Mouse (Mus musculus) embryonic stem cell, embryonic (primary cell): ENCODE data around the gene Tcp10b.
"Not testable (repeated sequence)": the region's sequence is repeated elsewhere in the genome, so short reads cannot be mapped to it uniquely, and the experiment has no call there.

Experiments
- CTCF ChIA-PET, 4 experiments: fragments of 300-600 bp in 2 of 4; fragments of 350-600 bp in 2 of 4; sonication (Branson Sonifier 250); formaldehyde crosslinking; loops; one replicate each; lab custom pipeline; 2022; ENCODE audit warnings: inconsistent platforms in 2 of 4; lab: Charles Lee
- POLR2A ChIA-PET, 4 experiments: fragments of 300-600 bp in 2 of 4; fragments of 350-600 bp in 2 of 4; sonication (Branson Sonifier 250); formaldehyde crosslinking; loops; one replicate each; lab custom pipeline; 2022; ENCODE audit warnings: antibody characterized with exemption in 4 of 4, inconsistent platforms in 1 of 4; lab: Charles Lee

Tcp10b gene

DNA sequence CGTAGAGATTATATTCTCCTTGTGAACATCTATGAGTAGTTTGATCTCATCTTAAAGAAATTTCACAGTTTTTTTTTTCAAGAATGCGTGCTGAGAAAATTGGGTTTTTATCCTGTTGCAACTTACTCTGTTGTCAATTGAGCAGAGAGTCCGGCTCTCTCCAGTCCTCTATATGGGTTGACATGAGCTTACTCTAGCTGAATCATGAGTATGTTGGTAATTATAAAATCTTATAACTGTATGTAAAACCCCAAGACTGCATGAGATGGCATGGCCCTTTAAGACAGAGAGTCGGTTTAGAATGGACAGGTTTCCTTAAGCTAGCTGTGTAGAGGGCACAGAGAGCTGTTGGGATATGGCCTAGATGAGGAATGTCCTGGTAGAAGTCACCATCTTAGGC is at the start of gene Tcp10b:
TSS of gene Tcp10b (plus strand) at position 301 of the 400 bp plus-strand sequence.
- POLR2A ChIA-PET, CTCF ChIA-PET: not testable (repeated sequence)

DNA sequence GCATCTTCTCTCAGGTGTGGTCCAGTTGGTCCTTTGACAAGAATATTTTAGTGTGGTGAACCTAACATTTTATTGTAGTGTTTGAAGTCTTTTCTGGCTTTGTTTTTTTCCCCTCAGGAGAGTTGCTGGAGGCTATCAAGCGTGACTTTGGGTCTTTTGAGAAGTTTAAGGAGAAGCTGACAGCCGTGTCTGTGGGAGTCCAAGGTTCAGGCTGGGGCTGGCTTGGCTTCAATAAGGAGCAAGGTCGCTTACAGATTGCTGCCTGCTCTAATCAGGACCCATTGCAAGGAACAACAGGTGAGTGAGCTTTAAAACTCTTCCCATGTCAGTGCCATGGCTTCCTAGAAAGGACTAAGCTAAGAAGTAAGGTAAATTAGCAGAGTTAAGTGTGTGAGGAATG is 47.6 kb upstream of the Tcp10b start:
- ChIA-PET CTCF (interaction anchor here in 1 of 4 experiments (0.6 kb wide), 1 partner anchor 211 kb away, joined by 7 read pairs; no protein-coding TSS in a partner anchor), POLR2A (interaction anchor here in 3 of 4 experiments (0.9 to 5.0 kb wide), 11 partner anchors 8 to 97 kb away, joined by 3 to 27 read pairs (median 4); partner anchors contain the start of genes Acat2 (in 1 of the 3) and Mrpl18 (in 1 of the 3))

DNA sequence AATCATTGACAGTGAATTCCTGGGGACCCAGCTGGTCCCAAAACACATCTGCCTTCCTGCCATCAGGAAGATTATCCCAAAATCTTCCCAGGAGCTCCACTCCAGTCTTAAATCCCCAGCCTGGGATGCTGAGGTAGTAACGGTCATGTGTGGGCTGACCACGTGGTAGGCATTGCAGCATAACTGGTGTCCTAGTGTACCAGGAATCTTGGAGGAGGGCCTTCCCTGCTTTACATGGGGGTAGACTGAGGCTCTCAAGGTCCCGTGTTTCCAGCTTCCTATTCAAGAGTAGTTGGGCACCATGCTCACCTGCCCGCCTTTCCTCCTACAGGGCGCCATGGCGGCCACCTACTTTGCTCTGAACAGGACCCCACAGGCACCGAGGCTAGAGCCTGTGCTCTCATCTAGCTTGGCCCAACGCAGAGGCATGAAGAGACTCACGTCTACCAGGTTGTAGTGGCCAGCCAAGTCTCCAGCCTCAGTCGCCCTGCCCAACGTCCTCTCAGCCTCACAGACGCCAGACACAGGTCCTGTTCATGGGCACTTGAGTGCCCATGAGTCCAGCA is 24.2 kb upstream of the Tcp10b start:
- POLR2A ChIA-PET = not testable (repeated sequence)

DNA sequence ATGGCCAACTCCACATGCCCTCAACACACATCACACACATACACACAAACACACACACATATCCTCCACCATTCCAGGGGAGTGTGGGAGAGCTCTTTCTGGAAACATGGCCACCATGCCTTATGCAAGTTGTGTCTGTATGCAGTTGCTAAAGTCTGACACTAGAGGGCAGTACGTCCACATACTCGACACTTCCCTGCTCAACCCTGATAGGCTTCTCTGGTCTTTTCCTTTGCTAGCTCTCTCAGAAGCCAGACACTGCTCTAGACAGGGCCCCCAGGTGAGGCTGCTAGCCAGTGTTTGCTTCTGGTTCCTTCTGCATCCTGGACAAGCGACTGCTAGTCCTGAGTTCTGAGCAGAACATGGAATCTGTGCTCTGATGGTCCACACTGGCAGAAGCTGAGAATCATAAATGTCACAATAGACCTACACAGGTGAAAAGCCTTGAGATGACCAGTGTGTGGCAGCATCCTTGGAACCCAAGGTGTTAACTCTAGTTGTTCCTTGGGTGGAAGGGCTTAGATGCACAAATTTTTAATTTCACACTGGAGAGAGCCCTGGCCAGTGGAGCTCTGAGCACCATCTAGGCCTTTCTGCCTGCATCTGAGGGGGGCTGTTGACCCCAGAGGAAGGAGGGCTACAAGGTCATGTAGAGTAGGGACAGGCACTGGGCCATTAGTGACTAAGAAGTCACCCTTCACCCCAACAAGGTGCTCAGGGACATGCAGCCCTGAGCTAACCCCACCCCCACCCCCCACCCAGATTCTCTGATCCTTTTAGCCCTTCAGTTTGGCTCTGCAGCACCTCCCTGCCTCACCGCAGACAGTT is 16.8 kb upstream of the Tcp10b start:
- CTCF ChIA-PET = not testable (repeated sequence)
- POLR2A ChIA-PET = interaction anchor here in 2 of 4 experiments (0.7 to 1.3 kb wide), 3 partner anchors 128 to 614 kb away, joined by 3 to 5 read pairs (median 3); partner anchors contain the start of gene Tcp1 (in 1 of the 2)

More for the DNA sequence above, 24.2 kb upstream of the Tcp10b start:
- CTCF ChIA-PET = not testable (repeated sequence)

DNA sequence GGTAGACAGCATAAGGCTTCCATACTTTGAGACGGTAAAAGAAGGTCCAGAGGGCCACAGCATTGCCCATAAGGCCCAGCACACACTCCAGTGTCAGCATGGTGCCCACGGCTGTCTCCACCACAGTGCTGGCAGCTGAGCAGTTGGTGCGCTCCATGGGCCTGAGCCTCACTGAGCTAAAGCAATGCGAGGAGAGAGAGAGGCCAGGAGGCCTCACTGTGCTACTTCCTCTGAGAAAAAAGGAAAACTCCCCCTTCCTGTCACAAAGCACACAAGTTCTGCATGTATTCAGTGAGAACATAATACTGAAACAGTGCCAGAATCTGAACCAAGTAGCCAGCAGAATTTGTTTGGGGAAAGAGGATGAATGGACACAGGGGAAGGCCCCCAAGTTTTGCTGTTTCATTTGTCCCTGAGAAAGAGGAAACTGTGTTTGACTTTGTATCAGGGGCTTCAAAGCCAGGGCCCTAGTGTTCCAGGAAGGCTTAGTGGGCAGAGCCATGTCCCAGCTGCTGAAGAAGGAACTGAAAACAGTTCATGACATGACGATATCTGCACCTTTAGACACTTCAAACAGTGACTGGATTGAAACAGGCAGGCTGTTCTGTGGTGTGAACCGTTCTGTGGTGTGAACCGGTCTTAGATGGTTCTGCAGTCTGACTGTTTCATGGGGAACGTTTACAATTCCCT is 8.6 kb upstream of the Tcp10b start, which contains the start of gene Gpr31b:
TSS of gene Gpr31b (minus strand) at position 173 of the 690 bp plus-strand sequence.
- CTCF ChIA-PET, POLR2A ChIA-PET: not testable (repeated sequence)

DNA sequence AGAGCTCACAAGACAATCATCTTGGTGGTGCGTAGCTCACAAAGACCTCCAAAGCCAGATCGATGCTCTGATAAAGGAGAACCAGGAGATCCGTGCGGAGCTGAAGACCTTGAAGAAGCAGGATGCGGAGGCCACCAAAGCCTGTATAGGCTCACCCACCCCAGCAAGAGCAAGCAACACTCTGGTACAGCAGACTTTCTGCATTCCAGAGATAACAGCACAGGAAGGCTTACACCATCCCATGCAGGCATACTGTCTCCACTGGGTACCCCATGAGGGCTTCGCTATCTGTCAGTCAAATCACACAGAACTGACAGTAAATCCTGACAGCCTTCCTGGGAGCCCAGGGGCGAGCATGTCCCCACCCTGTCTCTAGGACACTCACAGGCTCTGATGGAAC is 2.0 kb downstream of the Tcp10b start:
- POLR2A ChIA-PET = not testable (repeated sequence)
- CTCF ChIA-PET = interaction anchor here in 1 of 4 experiments (0.6 kb wide), 1 partner anchor 153 kb away, joined by 5 read pairs; no protein-coding TSS in a partner anchor

DNA sequence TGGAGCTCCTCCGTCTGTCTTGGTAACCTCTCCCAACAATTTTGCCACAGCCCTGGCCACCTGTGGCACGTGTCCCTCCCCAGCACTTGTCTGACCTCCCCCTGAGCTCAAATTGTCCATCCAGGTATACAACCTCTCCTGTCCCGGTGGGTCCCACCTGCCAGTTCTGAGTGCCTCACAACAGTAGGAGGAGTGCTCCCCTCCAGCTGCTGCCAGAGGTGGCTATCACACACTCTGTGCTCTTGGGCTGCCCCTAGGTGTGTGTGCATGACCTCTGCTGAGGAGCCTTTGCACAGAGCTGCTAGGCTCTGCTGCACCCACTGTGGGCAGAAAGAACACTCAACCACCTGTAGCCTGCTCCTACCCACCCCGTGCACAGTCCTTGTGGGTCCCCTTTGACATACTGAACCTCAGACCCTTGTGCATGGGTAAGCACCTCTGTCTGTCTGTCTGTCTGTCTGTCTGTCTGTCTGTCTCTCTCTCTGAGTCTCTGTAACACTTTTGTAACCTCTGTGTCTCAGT is 7.0 kb downstream of the Tcp10b start:
- POLR2A ChIA-PET, CTCF ChIA-PET: not testable (repeated sequence)

DNA sequence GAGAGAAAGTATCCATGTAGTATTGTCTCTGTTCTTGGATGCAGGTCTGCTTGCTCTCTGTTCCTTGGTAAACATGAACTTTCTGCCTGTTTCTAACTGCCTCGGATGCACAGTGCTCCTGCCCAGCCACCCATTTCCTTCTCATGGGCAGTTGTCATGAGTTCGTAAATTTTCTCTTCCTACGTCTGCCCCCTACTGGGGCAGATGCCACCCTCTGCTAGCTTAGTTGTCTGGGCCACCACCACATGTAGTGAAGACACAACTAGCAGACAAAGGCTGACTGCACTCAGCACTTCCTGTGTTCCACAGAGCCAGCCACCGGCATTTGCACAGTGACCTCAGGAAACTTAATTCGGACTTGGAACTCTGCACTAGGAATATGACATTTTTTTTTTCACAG is 8.3 kb downstream of the Tcp10b start:
- POLR2A ChIA-PET, CTCF ChIA-PET: not testable (repeated sequence)

DNA sequence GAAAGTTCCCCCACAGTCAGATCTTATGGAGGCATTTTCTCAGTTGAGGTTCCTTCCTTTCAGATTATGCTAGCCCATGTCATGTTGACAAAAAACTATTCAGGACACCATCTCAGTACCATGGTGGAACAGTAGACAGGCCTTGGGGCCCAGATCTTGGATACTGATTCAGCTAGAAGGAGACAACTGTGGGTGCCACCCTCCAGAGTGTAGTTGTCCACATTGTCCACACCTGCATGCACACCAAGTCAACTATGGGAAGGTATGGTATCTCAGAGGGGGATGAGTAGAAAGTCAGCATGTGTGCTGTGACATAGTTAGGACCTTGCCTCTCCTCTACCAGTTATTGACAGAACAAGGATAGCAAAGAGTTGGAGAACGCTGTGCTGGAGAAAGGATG is 30.6 kb downstream of the Tcp10b start:
- CTCF ChIA-PET = not testable (repeated sequence)

DNA sequence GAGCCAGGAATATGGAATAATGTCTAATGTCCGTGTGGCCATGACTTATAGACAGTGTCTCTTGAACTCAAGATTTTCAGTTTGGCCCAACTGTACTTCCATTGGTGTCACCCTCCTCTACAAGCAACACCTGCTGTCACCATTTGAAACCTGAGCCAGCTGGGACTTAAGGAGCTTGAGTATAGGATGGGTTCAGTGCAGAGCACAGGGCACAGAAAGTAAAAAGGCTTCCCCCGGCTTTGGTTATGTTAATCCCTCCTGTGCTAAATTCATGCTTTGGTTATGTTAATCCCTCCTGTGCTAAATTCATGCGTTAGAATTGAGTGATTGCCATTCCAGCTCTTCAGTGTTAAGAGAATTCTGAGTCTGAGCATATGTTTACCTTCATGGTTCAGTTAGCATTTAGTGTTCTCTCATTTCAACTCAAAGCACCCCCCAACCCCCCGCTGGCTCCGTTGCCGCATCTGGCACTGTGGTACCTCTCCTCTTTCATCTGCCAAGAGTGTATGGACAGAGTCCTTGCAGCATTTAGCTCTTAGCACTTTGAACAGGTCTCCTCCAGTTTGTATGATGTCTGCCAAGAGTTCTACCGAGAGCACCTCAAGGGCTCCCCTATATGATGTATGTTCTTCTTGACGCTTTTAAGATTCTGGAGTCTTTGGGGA is 31.3 kb downstream of the Tcp10b start:
- CTCF ChIA-PET, POLR2A ChIA-PET: not testable (repeated sequence)

More for the DNA sequence above, 30.6 kb downstream of the Tcp10b start:
- POLR2A ChIA-PET = not testable (repeated sequence)

DNA sequence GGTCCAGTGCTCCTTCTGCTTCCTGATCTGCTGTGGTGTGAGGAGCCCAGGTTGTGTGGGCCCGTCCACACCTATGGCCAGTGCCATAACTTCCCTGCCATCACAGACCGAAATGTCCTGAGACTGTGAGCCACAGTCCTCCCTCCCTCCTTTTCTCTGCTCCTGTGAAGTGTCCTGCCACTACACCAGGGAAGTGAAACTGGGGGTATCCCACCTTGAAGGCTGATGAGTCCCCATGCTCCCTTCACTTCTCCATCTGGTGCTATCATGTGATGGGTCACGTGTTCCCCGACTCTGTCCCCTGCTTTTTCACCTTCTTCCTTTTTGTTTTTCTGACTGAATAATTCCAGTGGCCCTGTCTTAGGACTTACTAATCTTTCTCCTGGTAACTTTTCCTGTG is 32.1 kb downstream of the Tcp10b start:
- CTCF ChIA-PET, POLR2A ChIA-PET: not testable (repeated sequence)

DNA sequence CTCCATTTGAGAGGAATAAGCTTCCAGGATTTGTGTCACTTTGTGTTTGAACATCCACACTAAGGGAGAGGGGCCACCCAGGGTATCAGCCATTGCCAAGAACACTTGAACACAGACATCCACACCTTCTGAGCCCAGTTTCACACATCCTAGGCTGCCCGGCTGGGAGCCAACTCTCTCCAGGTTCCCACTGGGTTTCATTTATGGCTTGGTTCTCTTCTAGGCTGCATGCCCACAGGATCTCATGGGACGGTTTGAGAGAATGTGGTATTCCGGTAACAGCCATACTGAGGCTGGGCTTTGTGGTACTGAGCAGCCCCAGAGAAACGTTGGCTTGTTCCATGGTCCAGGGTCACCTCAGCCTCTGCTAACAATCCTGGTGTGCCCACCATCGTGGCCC is 45.7 kb downstream of the Tcp10b start:
- POLR2A ChIA-PET, CTCF ChIA-PET: not testable (repeated sequence)

DNA sequence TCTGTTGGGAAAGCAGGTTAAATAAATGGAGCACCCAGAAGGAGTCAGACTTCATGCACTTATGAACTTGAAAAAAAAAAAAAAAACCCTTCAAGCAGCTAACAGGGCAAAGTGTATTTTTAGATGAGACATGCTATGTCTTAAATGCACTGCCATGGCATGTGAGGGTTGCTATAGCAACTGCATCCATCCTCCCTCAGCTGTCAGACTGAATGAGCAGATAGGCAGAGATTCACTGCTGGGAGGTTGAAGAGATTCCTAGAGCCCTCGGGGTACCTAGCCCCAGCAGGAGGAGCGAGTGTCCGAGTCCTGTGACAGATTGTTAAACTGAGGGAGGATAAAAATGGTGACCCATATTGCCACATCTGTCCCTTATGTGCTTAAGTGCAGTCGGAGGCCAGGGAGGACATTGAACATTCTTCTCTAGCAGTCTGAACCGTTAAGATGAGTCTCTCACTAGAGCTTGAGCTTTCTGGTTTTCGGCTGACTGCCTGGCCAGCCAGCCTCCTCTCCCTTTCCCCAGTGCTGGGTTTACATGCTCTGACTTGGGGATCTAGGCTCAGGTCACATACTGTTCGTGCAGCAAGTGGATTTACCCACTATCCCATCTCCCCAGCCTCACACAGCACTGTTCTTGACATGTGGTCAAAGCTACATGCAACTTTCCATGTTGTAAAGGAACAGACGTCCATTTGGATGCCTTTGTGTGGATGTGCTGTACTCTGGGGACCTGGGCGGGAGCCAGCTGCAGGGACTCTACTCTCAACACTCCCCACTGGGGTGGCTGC is 51.8 kb downstream of the Tcp10b start:
- POLR2A ChIA-PET, CTCF ChIA-PET: not testable (repeated sequence)

DNA sequence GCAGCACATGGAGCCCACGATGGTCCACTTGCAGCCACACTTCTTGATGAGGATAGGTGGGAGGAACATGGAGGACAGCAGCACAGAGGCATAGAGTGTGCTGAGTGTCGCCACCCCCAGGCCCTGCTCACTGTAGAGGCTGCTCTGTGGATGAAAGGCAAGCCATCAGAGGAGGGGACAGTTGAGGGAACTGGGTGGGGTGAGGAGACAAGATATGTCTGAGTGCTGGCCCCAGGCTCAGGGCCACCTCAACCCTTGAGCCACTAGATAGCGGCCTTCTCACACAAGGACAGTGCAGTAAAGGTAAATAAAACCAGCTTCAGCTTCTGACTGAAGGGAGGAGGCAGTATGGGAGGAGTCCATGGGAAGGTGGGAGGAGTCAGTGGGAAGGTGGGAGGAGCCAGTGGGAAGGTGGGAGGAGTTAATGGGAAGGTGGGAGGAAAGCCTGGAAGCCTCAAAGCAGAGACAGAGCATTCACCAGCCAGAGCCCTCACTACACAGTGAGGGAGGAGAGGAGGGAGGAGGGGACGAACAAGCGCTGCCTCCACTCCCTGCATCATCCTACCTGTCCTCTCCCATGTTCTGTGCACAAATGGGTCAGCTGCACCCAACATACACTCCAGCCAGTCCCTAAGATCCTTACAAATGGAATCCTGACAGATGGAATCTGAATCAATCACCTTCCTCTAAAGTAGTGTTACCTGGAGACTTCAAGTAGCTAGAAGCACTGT is 62.6 kb downstream of the Tcp10b start:
- CTCF ChIA-PET, POLR2A ChIA-PET: not testable (repeated sequence)

DNA sequence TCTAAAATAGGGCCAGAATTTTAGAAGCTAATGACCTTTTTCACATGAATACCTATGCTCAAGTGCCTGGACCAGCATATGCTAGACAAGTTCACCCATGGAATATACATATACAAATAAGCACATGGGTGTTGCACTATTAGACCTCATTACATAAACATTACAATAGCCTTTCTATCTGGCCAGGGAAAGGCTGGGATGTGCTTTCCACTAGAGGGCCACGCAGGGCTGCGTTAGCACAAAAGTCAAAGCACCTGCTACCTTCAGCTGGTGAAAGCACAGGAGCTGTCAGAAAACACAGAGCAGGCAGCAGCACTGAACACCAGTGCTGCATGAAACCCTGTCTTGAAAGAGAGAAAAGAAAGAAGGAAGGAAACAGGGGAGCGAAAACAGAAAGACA is 63.3 kb downstream of the Tcp10b start:
- POLR2A ChIA-PET, CTCF ChIA-PET: not testable (repeated sequence)

DNA sequence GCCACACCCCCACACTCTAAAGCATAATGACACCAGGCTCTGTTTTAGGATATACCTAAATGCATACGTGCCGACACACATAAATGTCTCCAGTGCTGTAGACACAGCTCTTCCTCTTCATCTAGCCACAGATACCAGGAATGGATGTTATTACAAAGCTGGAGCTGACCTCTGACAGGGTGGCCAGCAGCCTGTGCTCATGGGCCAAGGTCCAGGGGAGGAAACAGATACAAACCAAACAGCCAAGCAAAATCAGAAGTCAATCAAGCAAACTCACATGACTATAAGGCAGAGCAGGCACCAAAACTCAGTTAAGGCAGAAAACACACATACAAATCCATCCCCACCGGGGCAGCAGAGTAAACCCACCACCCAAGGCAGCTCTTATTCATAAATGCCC is 68.4 kb downstream of the Tcp10b start:
- POLR2A ChIA-PET, CTCF ChIA-PET: not testable (repeated sequence)

DNA sequence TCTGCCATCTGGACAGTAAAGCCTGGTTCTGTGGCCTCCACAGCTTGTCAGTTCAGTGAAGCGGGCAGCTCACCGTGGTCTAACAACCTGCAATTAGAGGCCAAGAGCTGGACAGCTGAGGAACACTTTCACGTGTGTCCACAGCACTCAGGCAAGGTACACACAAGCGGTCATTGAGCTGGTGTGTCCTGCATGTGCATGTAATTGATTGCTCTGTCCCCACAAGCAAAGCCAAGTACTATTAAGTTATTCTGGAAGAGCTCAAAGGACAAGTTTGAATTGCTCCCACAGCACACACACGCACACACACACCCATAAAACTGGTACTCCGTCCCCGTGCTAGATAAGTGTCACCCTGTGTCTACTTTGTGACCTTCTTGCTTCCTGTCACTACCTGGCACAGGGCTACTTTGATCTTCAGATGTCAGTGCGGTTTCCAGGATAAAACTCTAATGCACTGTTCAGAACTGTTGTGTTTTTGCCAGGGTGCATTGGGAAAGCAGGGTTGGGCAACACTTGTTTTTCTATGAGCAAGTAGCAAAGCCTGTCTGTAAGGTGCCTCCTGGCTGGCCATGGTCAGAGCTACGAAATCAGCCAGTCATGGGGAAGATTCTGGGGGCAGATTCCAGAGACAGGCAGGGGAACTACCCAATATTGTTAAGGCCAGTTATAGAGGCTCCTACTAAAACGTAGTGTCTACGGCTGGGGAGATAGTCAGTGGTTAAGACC is 69.0 kb downstream of the Tcp10b start:
- POLR2A ChIA-PET, CTCF ChIA-PET: not testable (repeated sequence)
